Mouse (Mus musculus) CH12.LX (cell line): ENCODE measurements around the gene Slc12a5. TPM values are rescaled to one million over a fixed set of nuclear protein-coding genes. Genes with fewer than 3 reads are reported as not detected.

Experiments
- DNase-seq: peaks from one replicate; pipeline ENCODE4 v3.0.0-alpha.2; 2013; ENCODE audit errors: extremely low read depth
- H3K27ac ChIP-seq: 2 replicates; pipeline ENCODE4 v1.5.1; 2012; ENCODE audit warnings: low read depth, mild to moderate bottlenecking, control low read depth, moderate library complexity; ENCODE audit not compliant: insufficient read depth
- H3K27me3 ChIP-seq: replicated peaks from 2 replicates; pipeline ENCODE3; 2012; ENCODE audit warnings: inconsistent platforms
- H3K36me3 ChIP-seq, 2 experiments: replicated peaks in 1 of 2; 2 replicates each; pipeline versions ENCODE3 to v1.6.1; 2012; ENCODE audit warnings: inconsistent platforms in 1 of 2, low read length in 1 of 2, mild to moderate bottlenecking in 1 of 2, mixed read lengths in 1 of 2, moderate library complexity in 1 of 2; ENCODE audit not compliant: control insufficient read depth in 1 of 2, insufficient read depth in 1 of 2
- H3K4me1 ChIP-seq, 2 experiments: 2 replicates each; pipeline ENCODE4 v1.6.1; 2012; ENCODE audit warnings: inconsistent platforms in 1 of 2, moderate library complexity in 1 of 2; ENCODE audit not compliant: insufficient read depth in 2 of 2, control insufficient read depth in 1 of 2
- H3K4me2 ChIP-seq: 2 replicates; pipeline ENCODE4 v1.6.1; 2012; ENCODE audit warnings: low read depth, mild to moderate bottlenecking, control low read depth; ENCODE audit not compliant: poor library complexity, insufficient read depth, severe bottlenecking
- H3K4me3 ChIP-seq, 3 experiments: fragments of 150-350 bp in 1 of 3; sonication (generic) in 1 of 3; replicated peaks in 1 of 3; 2 replicates each; pipeline versions ENCODE3 to v1.5.1; 2011 to 2012; ENCODE audit warnings: low read depth in 2 of 3, low read length in 2 of 3, mild to moderate bottlenecking in 2 of 3, moderate library complexity in 2 of 3, control low read depth in 1 of 3, improper control_type of control experiment in 1 of 3, inconsistent platforms in 1 of 3, mixed read lengths in 1 of 3; ENCODE audit not compliant: poor library complexity in 1 of 3
- H3K79me2 ChIP-seq: replicated peaks from 2 replicates; pipeline ENCODE4 v1.6.1; 2012; ENCODE audit warnings: mild to moderate bottlenecking, moderate library complexity; ENCODE audit not compliant: control insufficient read depth, poor library complexity, insufficient read depth, severe bottlenecking; ENCODE audit errors: extremely low read depth
- H3K9ac ChIP-seq: 2 replicates; pipeline ENCODE4 v1.6.1; 2012; ENCODE audit warnings: low read depth, mild to moderate bottlenecking, control low read depth, moderate library complexity; ENCODE audit not compliant: insufficient read depth
- H3K9me3 ChIP-seq: replicated peaks from 2 replicates; pipeline ENCODE3; 2012; ENCODE audit warnings: low read length, inconsistent platforms, mixed read lengths
- CHD1 ChIP-seq: IDR thresholded peaks from 2 replicates; pipeline ENCODE4 v1.6.1; 2012; ENCODE audit warnings: low read depth, low read length, improper control_type of control experiment, inconsistent platforms
- CHD2 ChIP-seq: IDR thresholded peaks from 2 replicates; pipeline ENCODE4 v1.6.1; 2011; ENCODE audit warnings: low read length, improper control_type of control experiment
- E2F4 ChIP-seq: IDR thresholded peaks from 2 replicates; pipeline ENCODE4 v1.6.1; 2011; ENCODE audit warnings: low read depth, low read length, improper control_type of control experiment; ENCODE audit not compliant: insufficient replicate concordance
- ETS1 ChIP-seq: conservative IDR thresholded peaks from 2 replicates; pipeline ENCODE4 v1.6.1; 2012; ENCODE audit warnings: low read depth, mild to moderate bottlenecking, inconsistent platforms, low read length, improper control_type of control experiment, moderate library complexity
- GABPA ChIP-seq: IDR thresholded peaks from 2 replicates; pipeline ENCODE4 v1.6.1; 2012; ENCODE audit warnings: low read depth, low read length, improper control_type of control experiment, inconsistent platforms; ENCODE audit not compliant: insufficient replicate concordance
- IRF4 ChIP-seq: IDR thresholded peaks from 2 replicates; pipeline ENCODE4 v1.6.1; 2014; ENCODE audit warnings: low read depth, mild to moderate bottlenecking, inconsistent platforms, low read length, improper control_type of control experiment
- JUN ChIP-seq: IDR thresholded peaks from 2 replicates; pipeline ENCODE4 v1.6.1; 2011; ENCODE audit warnings: low read depth, mild to moderate bottlenecking, low read length, improper control_type of control experiment, moderate library complexity; ENCODE audit not compliant: insufficient read depth
- JUND ChIP-seq: conservative IDR thresholded peaks from 2 replicates; pipeline ENCODE4 v1.6.1; 2011; ENCODE audit warnings: low read depth, low read length, improper control_type of control experiment
- MAFK ChIP-seq: IDR thresholded peaks from 2 replicates; pipeline ENCODE4 v1.6.1; 2011; ENCODE audit warnings: low read length, improper control_type of control experiment; ENCODE audit not compliant: insufficient replicate concordance
- MAX ChIP-seq: IDR thresholded peaks from 2 replicates; pipeline ENCODE4 v1.6.1; 2011; ENCODE audit warnings: low read length, improper control_type of control experiment
- MAZ ChIP-seq: IDR thresholded peaks from 2 replicates; pipeline ENCODE4 v1.6.1; 2012; ENCODE audit warnings: low read depth, mild to moderate bottlenecking, inconsistent platforms, low read length, improper control_type of control experiment, moderate library complexity
- MXI1 ChIP-seq: IDR thresholded peaks from 2 replicates; pipeline ENCODE4 v1.6.1; 2011; ENCODE audit warnings: mild to moderate bottlenecking, low read depth, low read length, improper control_type of control experiment
- MYC ChIP-seq: IDR thresholded peaks from 2 replicates; pipeline ENCODE4 v1.6.1; 2011; ENCODE audit warnings: low read depth, mild to moderate bottlenecking, improper control_type of control experiment, low read length
- NELFE ChIP-seq: IDR thresholded peaks from 2 replicates; pipeline ENCODE4 v1.6.1; 2011; ENCODE audit warnings: low read depth, low read length, improper control_type of control experiment
- POLR2A ChIP-seq: IDR thresholded peaks from 2 replicates; pipeline ENCODE4 v1.6.1; 2011; ENCODE audit warnings: low read depth, mild to moderate bottlenecking, improper control_type of control experiment, low read length
- POLR2AphosphoS2 ChIP-seq: IDR thresholded peaks from 2 replicates; pipeline ENCODE4 v1.6.1; 2011; ENCODE audit warnings: low read depth, low read length, improper control_type of control experiment
- RCOR1 ChIP-seq: conservative IDR thresholded peaks from 2 replicates; pipeline ENCODE4 v1.6.1; 2012; ENCODE audit warnings: low read depth, mild to moderate bottlenecking, inconsistent platforms, low read length, improper control_type of control experiment
- SIN3A ChIP-seq: IDR thresholded peaks from 2 replicates; pipeline ENCODE4 v1.6.1; 2012; ENCODE audit warnings: low read length, improper control_type of control experiment, inconsistent platforms
- SMC3 ChIP-seq: IDR thresholded peaks from 2 replicates; pipeline ENCODE4 v1.6.1; 2011; ENCODE audit warnings: low read depth, low read length, improper control_type of control experiment
- TBP ChIP-seq: conservative IDR thresholded peaks from 2 replicates; pipeline ENCODE4 v1.6.1; 2011; ENCODE audit warnings: low read depth, low read length, improper control_type of control experiment
- TCF12 ChIP-seq: IDR thresholded peaks from 2 replicates; pipeline ENCODE4 v1.6.1; 2014; ENCODE audit warnings: low read depth, mild to moderate bottlenecking, inconsistent platforms, low read length, improper control_type of control experiment
- UBTF ChIP-seq: IDR thresholded peaks from 2 replicates; pipeline ENCODE4 v1.6.1; 2012; ENCODE audit warnings: low read depth, mild to moderate bottlenecking, inconsistent platforms, low read length, improper control_type of control experiment, moderate library complexity
- USF2 ChIP-seq: conservative IDR thresholded peaks from 2 replicates; pipeline ENCODE4 v1.6.1; 2011; ENCODE audit warnings: low read depth, low read length, improper control_type of control experiment
- ZKSCAN1 ChIP-seq: IDR thresholded peaks from 2 replicates; pipeline ENCODE4 v1.6.1; 2012; ENCODE audit warnings: low read depth, inconsistent platforms, low read length, improper control_type of control experiment, borderline replicate concordance
- ZMIZ1 ChIP-seq: IDR thresholded peaks from 2 replicates; pipeline ENCODE4 v1.6.1; 2012; ENCODE audit warnings: low read depth, mild to moderate bottlenecking, inconsistent platforms, low read length, improper control_type of control experiment
- ZNF384 ChIP-seq: IDR thresholded peaks from 2 replicates; pipeline ENCODE4 v1.6.1; 2012; ENCODE audit warnings: low read depth, low read length, improper control_type of control experiment, inconsistent platforms
- dilution Hi-C: fragments of 300-500 bp; cut with MboI; formaldehyde crosslinking; loops from 2 replicates; pipeline ENCODE4 v1.14.3; 2020; ENCODE audit warnings: low sequenced_read_pairs; ENCODE audit not compliant: extremely low pct_unique_long_range_greater_than_20kb, extremely low pct_ligation_motif_present
- in situ Hi-C: fragments of 300-500 bp; cut with MboI; formaldehyde crosslinking; loops from 3 replicates; pipeline ENCODE4 v1.14.3; 2019; ENCODE audit warnings: low sequenced_read_pairs, low pct_ligation_motif_present, low pct_unique_long_range_greater_than_20kb, mixed read lengths
- polyA plus RNA-seq: library from polyadenylated mRNA; unstranded; fragments of >175 nt; gene quantifications from 2 replicates; pipeline ENCODE4 v1.2.1, GENCODE M21; 2012; ENCODE audit warnings: low read depth; ENCODE audit not compliant: insufficient read length
- total RNA-seq, 2 experiments: library from RNA; depleted of rRNA; stranded (reverse); fragments of 300-350 nt in 1 of 2; fragments of >200 nt in 1 of 2; gene quantifications; 2 replicates each; pipeline ENCODE4 v1.2.3; 2012 to 2014

Gene Slc12a5
- total and polyA plus RNA-seq, 3 experiments, result 0.05 to 0.83 (median 0.30) TPM

GRCm38 (mm10) chr2:164942692-164943290, 17.8 kb upstream of the Slc12a5 start:
- DNase-seq, result no peak
- in situ Hi-C loops (loop anchor here (10.0 kb wide), 1 partner anchor 422 kb away; the partner anchor contains the start of gene Zfp663), dilution Hi-C loops (no loop called here)
- H3K9me3 ChIP-seq, result no peaks in the 10 kb centered on the region
- H3K27ac ChIP-seq, result no peak overlapping the region
- no peak overlapping the region for H3K9ac ChIP-seq
- no peaks in the 10 kb centered on the region for H3K79me2 ChIP-seq
- peaks cover 28% of the 10 kb centered on the region for H3K27me3 ChIP-seq
- no peak for TF ChIP-seq MYC
- no peak for TF ChIP-seq POLR2A
- TF ChIP-seq UBTF, result no peak
- TF ChIP-seq JUND, result no peak
- TF ChIP-seq GABPA, result no peak
- no peak for TF ChIP-seq MAFK
- no peak for TF ChIP-seq CHD1
- no peak for TF ChIP-seq ZNF384
- TF ChIP-seq RCOR1, result no peak
- no peak for TF ChIP-seq MAX
- TF ChIP-seq CHD2, result no peak
- no peak for TF ChIP-seq SMC3
- TF ChIP-seq ZKSCAN1, result no peak
- TF ChIP-seq SIN3A, result no peak
- TF ChIP-seq POLR2AphosphoS2, result no peak
- H3K4me2 ChIP-seq, result no peak overlapping the region
- no peak overlapping the region for H3K4me3 ChIP-seq
- H3K4me1 ChIP-seq, result peaks cover 3 to 30% of the 10 kb centered on the region in 2 experiments; a peak in 2 of 4 replicates
- H3K36me3 ChIP-seq, result no peaks in the 10 kb centered on the region

DNA sequence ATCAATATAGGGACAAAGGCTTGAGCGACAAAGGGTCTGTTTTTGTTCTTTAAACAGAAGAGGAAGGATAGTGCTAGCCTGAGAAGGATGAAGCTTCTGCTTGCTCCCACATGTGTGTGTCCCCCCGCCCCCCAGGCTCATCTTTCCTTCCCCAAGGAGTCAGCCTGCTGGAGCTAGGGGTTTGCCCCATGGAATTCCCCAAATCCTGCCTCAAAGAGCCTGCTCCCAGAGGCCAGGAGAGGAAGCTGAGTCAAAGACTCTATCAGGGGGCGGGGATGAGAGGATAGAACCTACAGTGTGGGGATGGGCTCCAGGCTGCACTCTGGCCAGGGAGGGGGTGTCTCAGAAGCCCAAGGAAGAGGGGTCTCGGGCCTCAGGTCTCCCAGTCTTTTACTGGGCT, 13.1 kb upstream of the Slc12a5 start:
- DNase-seq, result no peak
- peaks cover 3 to 14% of the 10 kb centered on the region in 2 experiments; a peak in 2 of 4 replicates for H3K4me1 ChIP-seq
- H3K9ac ChIP-seq, result no peak overlapping the region
- no peak overlapping the region for H3K27ac ChIP-seq
- no peak overlapping the region for H3K4me2 ChIP-seq
- H3K79me2 ChIP-seq, result no peaks in the 10 kb centered on the region
- TF ChIP-seq TBP, result no peak
- TF ChIP-seq USF2, result no peak
- TF ChIP-seq ZMIZ1, result no peak
- TF ChIP-seq JUND, result no peak
- no peak for TF ChIP-seq MAX
- no peak for TF ChIP-seq TCF12
- TF ChIP-seq CHD1, result no peak
- TF ChIP-seq MAZ, result no peak
- TF ChIP-seq IRF4, result no peak
- TF ChIP-seq E2F4, result no peak
- no peak for TF ChIP-seq POLR2A
- TF ChIP-seq UBTF, result no peak
- TF ChIP-seq SMC3, result no peak
- no peak for TF ChIP-seq CHD2
- TF ChIP-seq ETS1, result no peak
- TF ChIP-seq NELFE, result no peak
- TF ChIP-seq JUN, result no peak
- TF ChIP-seq MXI1, result no peak
- dilution Hi-C loops (no loop called here), in situ Hi-C loops (loop anchor here (10.0 kb wide), 1 partner anchor 417 kb away; the partner anchor contains the start of gene Zfp663)
- no peak overlapping the region for H3K4me3 ChIP-seq
- H3K27me3 ChIP-seq, result peaks cover 58% of the 10 kb centered on the region
- peaks cover 6% of the 10 kb centered on the region for H3K9me3 ChIP-seq
- H3K36me3 ChIP-seq, result no peaks in the 10 kb centered on the region
